Mouse (Mus musculus): ENCODE data around the gene Prelid1. TPM values are rescaled to one million over a fixed set of nuclear protein-coding genes. Genes with fewer than 3 reads are reported as not detected.

Gene Prelid1
- total RNA-seq, 2 experiments from 2014 or later, result 180 TPM

GRCm38 (mm10) chr13:55329683-55330566 is 9.6 kb downstream of the Prelid1 start, which contains the start of gene Mxd3:
TSS of gene Mxd3 (minus strand) at chr13:55329823.
- intact Hi-C loops (cut with DNase I), result no loop called here
- DNase-seq (ENCODE audit: extremely low spot score in 1 of 2, low spot score in 2 of 2), result peak; percentile 66 to 90

DNA sequence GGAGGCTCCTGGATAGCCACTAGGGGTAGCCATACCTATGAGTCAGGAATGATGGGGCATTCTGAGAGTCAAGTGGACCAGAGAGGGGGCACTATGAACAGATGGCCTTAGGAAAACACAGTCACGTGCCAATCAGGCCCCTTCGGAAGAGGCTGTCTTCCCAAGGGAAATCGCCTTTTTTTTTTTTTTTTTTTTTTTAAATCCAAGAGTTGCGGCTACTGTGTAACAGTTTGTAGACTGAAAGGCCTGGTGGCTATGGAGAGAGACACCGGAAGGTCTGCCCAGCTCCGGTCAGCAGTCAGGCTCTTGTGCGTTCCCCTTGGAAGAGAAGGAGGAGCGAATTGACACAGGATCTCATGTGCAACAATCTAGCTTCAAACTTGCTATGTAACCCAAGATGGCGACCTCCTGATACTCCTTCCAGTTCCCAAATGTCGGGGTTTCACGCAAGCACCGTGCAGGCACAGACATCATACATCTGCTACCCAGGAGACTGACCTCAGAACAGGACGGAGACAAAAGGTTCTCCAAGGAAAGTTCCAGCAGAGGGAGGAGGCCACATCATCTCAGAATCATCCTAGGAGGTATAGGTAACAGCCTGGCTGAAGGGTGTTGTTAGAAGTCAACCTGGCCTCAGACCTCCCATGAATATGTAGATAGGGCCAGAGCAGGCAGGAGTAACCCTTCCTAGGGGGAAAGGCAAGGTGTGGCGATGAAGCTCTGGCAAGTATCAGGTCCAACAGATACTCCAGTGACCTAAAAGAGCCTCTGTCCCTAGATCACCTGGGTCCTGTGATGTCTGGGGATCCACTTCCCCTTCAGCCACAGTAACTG is 10.5 kb downstream of the Prelid1 start:
- intact Hi-C loops (cut with DNase I), result no loop called here
- no peak for DNase-seq (ENCODE audit: extremely low spot score in 1 of 2, low spot score in 2 of 2)

- no peak for DNase-seq (ENCODE audit: extremely low spot score in 1 of 2, low spot score in 2 of 2)
These were observed 12.0 kb downstream of the Prelid1 start for GRCm38 (mm10) chr13:55332331-55332730.

DNA sequence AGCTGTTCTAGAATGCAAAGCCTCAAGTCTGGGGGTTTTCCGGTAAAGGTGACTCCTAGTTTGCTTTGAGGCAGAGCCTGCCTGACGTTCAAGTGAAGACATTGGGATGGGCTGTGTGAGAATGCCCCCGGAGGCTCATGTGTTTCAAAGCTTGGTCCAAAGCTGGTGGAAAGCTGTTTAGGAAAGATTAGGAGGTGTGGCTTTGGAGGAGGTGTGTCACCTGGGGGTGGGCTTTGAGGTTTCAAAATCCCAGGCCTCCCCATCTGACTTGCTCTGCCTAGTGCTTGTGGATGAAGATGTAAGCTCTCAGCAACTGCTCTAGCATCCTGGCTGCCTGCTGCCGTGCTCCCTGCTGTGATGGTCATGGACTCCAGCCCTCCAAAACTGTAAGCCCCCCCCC is 15.4 kb downstream of the Prelid1 start:
- DNase-seq (ENCODE audit: extremely low spot score in 1 of 2, low spot score in 2 of 2), result no peak
- intact Hi-C loops (cut with DNase I), result no loop called here

More at GRCm38 (mm10) chr13:55332331-55332730, 12.0 kb downstream of the Prelid1 start:
- intact Hi-C loops (cut with DNase I), result no loop called here

DNA sequence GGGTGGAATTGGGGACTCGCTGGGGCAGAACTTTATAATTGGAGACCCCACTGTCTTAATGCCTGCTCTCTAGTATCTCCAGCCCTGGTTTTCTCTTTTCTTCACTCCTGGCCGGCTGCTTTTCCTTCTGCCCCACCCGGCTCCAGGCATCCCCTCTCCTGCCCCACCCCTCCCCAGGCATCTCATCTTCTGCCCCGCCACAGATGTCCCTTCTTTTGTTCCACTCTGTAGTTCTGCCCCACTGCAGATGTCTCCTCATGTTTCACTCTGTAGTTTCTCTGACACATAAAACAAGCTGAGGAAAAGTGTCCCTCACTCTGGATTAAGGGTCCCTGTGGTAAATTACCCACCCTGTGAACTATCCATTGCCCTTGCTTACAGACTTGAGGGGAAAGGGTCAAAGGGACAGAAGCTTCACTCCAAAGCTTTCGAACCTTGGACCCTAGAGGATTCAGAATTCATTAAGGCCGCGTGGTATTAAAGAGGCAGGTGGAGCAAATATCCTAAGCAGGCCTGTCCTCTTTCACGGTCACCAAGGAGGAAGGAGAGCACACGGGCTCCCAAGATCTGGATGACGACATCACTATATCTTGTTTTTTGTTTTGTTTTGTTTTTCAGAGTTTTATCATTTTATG is 17.2 kb downstream of the Prelid1 start:
- intact Hi-C loops (cut with DNase I), result no loop called here
- no peak for DNase-seq (ENCODE audit: extremely low spot score in 1 of 2, low spot score in 2 of 2)

GRCm38 (mm10) chr13:55338131-55339054 is 18.1 kb downstream of the Prelid1 start:
- intact Hi-C loops (cut with DNase I), result no loop called here
- no peak for DNase-seq (ENCODE audit: extremely low spot score in 1 of 2, low spot score in 2 of 2)

- intact Hi-C loops (cut with DNase I), result no loop called here
These were observed 19.0 kb downstream of the Prelid1 start for GRCm38 (mm10) chr13:55339259-55339658.

GRCm38 (mm10) chr13:55342469-55342868 is 22.2 kb downstream of the Prelid1 start:
- DNase-seq (ENCODE audit: extremely low spot score in 1 of 2, low spot score in 2 of 2), result no peak
- intact Hi-C loops (cut with DNase I), result no loop called here

More at GRCm38 (mm10) chr13:55339259-55339658, 19.0 kb downstream of the Prelid1 start:
- DNase-seq (ENCODE audit: extremely low spot score in 1 of 2, low spot score in 2 of 2), result no peak

- intact Hi-C loops (cut with DNase I), result no loop called here
- DNase-seq (ENCODE audit: extremely low spot score in 1 of 2, low spot score in 2 of 2), result no peak
These were observed 24.0 kb downstream of the Prelid1 start for GRCm38 (mm10) chr13:55344286-55344685.

- intact Hi-C loops (cut with DNase I), result no loop called here
- peak in 1 of 2 experiments; percentile 63 for DNase-seq (ENCODE audit: extremely low spot score in 1 of 2, low spot score in 2 of 2)
These were observed 26.4 kb downstream of the Prelid1 start for GRCm38 (mm10) chr13:55346745-55347144.

GRCm38 (mm10) chr13:55361145-55361544 is 40.8 kb downstream of the Prelid1 start:
- intact Hi-C loops (cut with DNase I), result no loop called here
- no peak for DNase-seq (ENCODE audit: extremely low spot score in 1 of 2, low spot score in 2 of 2)

- no peak for DNase-seq (ENCODE audit: extremely low spot score in 1 of 2, low spot score in 2 of 2)
- intact Hi-C loops (cut with DNase I), result no loop called here
These were observed 41.7 kb downstream of the Prelid1 start for GRCm38 (mm10) chr13:55361974-55362452.

- DNase-seq (ENCODE audit: extremely low spot score in 1 of 2, low spot score in 2 of 2), result peak; percentile 97 to 99
- intact Hi-C loops (cut with DNase I), result no loop called here
These were observed 42.3 kb downstream of the Prelid1 start, which contains the start of gene Lman2 for GRCm38 (mm10) chr13:55362453-55363060. TSS of gene Lman2 (minus strand) at chr13:55362783.

GRCm38 (mm10) chr13:55368401-55368800 is 48.1 kb downstream of the Prelid1 start:
- no peak for DNase-seq (ENCODE audit: extremely low spot score in 1 of 2, low spot score in 2 of 2)
- intact Hi-C loops (cut with DNase I), result no loop called here

- intact Hi-C loops (cut with DNase I), result no loop called here
- peak; percentile 41 to 56 for DNase-seq (ENCODE audit: extremely low spot score in 1 of 2, low spot score in 2 of 2)
These were observed 49.3 kb downstream of the Prelid1 start, which contains the start of gene Rgs14 for GRCm38 (mm10) chr13:55369531-55370114. TSS of gene Rgs14 (plus strand) at chr13:55369732.

DNA sequence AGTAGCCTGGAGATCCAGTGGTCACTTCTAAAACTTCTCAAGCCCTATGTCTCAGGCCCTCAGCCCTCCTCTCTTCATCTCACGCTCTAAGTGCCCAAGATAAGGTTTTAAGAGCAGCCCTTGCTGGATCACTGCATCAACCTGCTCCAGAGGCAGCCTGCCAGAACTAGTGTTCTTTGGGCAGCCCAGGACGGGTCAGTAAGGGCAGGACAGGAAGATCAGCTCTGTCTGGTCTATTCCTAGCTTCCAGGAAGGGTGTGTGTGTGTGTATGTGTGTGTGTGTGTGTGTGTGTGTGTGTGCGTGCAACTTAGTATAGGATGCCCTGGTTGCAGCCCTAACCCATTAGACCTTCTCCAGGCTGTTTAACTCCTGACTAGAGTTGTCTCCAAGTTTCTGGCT is 49.9 kb downstream of the Prelid1 start:
- intact Hi-C loops (cut with DNase I), result no loop called here

DNA sequence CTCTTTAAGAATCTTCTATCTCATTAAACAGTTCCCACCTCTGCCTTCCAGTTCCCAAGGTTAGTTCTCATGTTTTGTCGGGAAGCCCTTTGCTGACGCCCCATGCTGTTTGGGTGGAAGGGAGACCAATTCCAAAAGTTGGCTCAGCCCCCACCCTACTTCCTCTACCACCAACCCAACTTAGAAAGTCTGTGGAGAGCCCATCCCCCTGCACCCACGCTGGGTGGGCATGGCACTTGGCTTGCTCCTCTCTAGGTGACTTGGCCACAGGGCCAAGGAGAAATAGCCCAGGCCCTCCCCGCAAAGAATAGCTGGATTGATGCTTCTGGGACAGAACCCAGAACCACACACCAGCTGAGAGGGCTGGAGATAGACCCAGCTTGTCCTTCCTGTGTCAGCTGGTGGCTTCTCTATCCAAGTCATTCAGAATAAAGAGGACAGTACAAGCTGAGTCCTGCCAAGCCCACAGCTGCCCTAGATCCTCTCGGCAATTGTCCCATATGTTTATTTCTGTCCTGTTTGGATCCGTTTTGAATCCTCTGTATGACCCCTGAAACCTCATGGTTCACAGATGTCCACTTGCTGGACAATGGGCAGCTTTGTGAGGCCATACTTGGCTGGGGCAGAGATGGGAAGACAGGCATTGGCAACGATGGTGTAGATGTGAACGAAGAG is 50.8 kb downstream of the Prelid1 start:
- DNase-seq (ENCODE audit: extremely low spot score in 1 of 2, low spot score in 2 of 2), result no peak
- intact Hi-C loops (cut with DNase I), result no loop called here

More for the DNA sequence above, 49.9 kb downstream of the Prelid1 start:
- no peak for DNase-seq (ENCODE audit: extremely low spot score in 1 of 2, low spot score in 2 of 2)
